Mouse (Mus musculus) effector memory CD4-positive, alpha-beta T cell, adult 5 months (primary cell): Measurements from ENCODE around the gene Gm20821. TPM values are rescaled to one million over a fixed set of nuclear protein-coding genes. Genes with fewer than 3 reads are reported as not detected.

Experiments used
- polyA plus RNA-seq: library from polyadenylated mRNA; unstranded; fragments of 100-300 nt; shearing (Covaris generic); gene quantifications from one replicate; pipeline ENCODE4 v1.2.1, GENCODE M21; 2017

Gene Gm20821
- polyA plus RNA-seq = not detected

DNA sequence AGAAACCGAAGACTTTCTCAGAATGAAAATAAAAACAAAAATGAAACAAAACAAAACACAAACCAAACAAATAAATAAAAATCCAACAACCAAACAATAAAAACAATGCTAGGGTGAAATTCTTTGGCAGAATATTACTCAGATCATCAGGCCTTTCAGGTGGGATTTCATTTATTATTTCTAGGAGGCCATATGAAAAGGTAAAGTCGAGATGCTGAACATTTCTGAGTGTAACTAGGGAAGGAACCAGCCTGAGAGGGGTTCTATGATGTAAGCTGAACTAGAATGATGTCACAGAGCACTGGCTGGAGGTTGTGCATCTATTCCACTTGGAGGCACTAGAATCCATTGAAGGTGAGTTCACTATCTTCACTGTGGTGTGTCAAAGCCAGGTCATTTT lies at the start of gene Gm20821:
Gene Gm20821, plus strand, starts transcription at position 301 of the 400 bp plus-strand sequence.

